Mouse (Mus musculus): ENCODE measurements around the gene Celf2.

GRCm38 (mm10) chr2:7063574-7064192, 445.7 kb downstream of the Celf2 start:
- TF ChIP-seq MAFK (IDR thresholded peaks at IDR 0.05; ENCODE audit: insufficient read depth, low read depth, low read length) (no peak), ZC3H11A (IDR thresholded peaks at IDR 0.05; ENCODE audit: borderline replicate concordance, low read depth, low read length) (no peak), CHD2 (IDR thresholded peaks at IDR 0.05; ENCODE audit: low read depth, low read length) (no peak)

Data from ES-E14 (cell line).